Mouse (Mus musculus) MEL (cell line): ENCODE results near the gene Mpv17l. TPM values are rescaled to one million over a fixed set of nuclear protein-coding genes. Genes with fewer than 3 reads are reported as not detected.

Experiments
- DNase-seq: peaks from one replicate; pipeline ENCODE4 v3.0.0; 2011; ENCODE audit warnings: low read depth, low spot score
- H3K27ac ChIP-seq: 2 replicates; pipeline ENCODE4 v1.5.1; 2012; ENCODE audit warnings: low read depth, mild to moderate bottlenecking, control low read depth, low read length, moderate library complexity; ENCODE audit not compliant: control insufficient read depth
- H3K27me3 ChIP-seq, 2 experiments: fragments of 150-350 bp in 1 of 2; sonication (generic) in 1 of 2; 2 replicates each; pipeline ENCODE4 v1.6.1; 2012; ENCODE audit warnings: low read length in 2 of 2, mild to moderate bottlenecking in 2 of 2, improper control_type of control experiment in 1 of 2, moderate library complexity in 1 of 2; ENCODE audit not compliant: insufficient read depth in 2 of 2, control insufficient read depth in 1 of 2
- H3K36me3 ChIP-seq, 2 experiments: 2 replicates each; pipeline ENCODE4 v1.6.1; 2012 to 2014; ENCODE audit warnings: low read length in 2 of 2, improper control_type of control experiment in 1 of 2, inconsistent platforms in 1 of 2, mild to moderate bottlenecking in 1 of 2; ENCODE audit not compliant: insufficient read depth in 2 of 2, control insufficient read depth in 1 of 2
- H3K4me1 ChIP-seq, 2 experiments: fragments of 150-350 bp in 1 of 2; sonication (generic) in 1 of 2; 2 replicates each; pipeline ENCODE4 v1.6.1; 2012; ENCODE audit warnings: low read length in 2 of 2, improper control_type of control experiment in 1 of 2, mild to moderate bottlenecking in 1 of 2; ENCODE audit not compliant: insufficient read depth in 2 of 2, control insufficient read depth in 1 of 2
- H3K4me3 ChIP-seq, 2 experiments: fragments of 150-350 bp in 1 of 2; sonication (generic) in 1 of 2; 2 replicates each; pipeline ENCODE4 v1.5.1; 2012; ENCODE audit warnings: low read depth in 2 of 2, low read length in 2 of 2, mild to moderate bottlenecking in 2 of 2, moderate library complexity in 2 of 2, control low read depth in 1 of 2, improper control_type of control experiment in 1 of 2; ENCODE audit not compliant: control insufficient read depth in 1 of 2, insufficient read depth in 1 of 2
- H3K79me2 ChIP-seq: 2 replicates; pipeline ENCODE4 v1.6.1; 2012; ENCODE audit warnings: mild to moderate bottlenecking, low read length, moderate library complexity; ENCODE audit not compliant: control insufficient read depth, poor library complexity, insufficient read depth
- H3K9ac ChIP-seq: 2 replicates; pipeline ENCODE4 v1.6.1; 2012; ENCODE audit warnings: low read depth, mild to moderate bottlenecking, control low read depth, low read length, moderate library complexity; ENCODE audit not compliant: control insufficient read depth, poor library complexity, severe bottlenecking
- H3K9me3 ChIP-seq: fragments of 150-350 bp; sonication (generic); replicated peaks from 2 replicates; pipeline ENCODE4 v1.6.1; 2012; ENCODE audit warnings: mild to moderate bottlenecking, low read length, improper control_type of control experiment, moderate library complexity; ENCODE audit not compliant: insufficient read depth
- CHD1 ChIP-seq: IDR thresholded peaks from 2 replicates; pipeline ENCODE4 v1.6.1; 2012; ENCODE audit warnings: low read depth, mild to moderate bottlenecking, inconsistent platforms, low read length, improper control_type of control experiment
- CTCF ChIP-seq, 3 experiments: IDR thresholded peaks in 2 of 3; conservative IDR thresholded peaks in 1 of 3; 2 replicates each; pipeline ENCODE4 v1.5.1; 2011 to 2012; ENCODE audit warnings: low read length in 3 of 3, low read depth in 2 of 3, mild to moderate bottlenecking in 2 of 3, improper control_type of control experiment in 1 of 3, inconsistent platforms in 1 of 3, mixed read lengths in 1 of 3, moderate library complexity in 1 of 3; ENCODE audit not compliant: control insufficient read depth in 1 of 3, insufficient read depth in 1 of 3, poor library complexity in 1 of 3, severe bottlenecking in 1 of 3
- E2F4 ChIP-seq: IDR thresholded peaks from 2 replicates; pipeline ENCODE4 v1.6.1; 2011; ENCODE audit warnings: low read depth, low read length, improper control_type of control experiment, borderline replicate concordance
- ELF1 ChIP-seq: IDR thresholded peaks from 2 replicates; pipeline ENCODE4 v1.6.1; 2014; ENCODE audit warnings: low read depth, mild to moderate bottlenecking, inconsistent platforms, low read length, improper control_type of control experiment, moderate library complexity
- GATA1 ChIP-seq: IDR thresholded peaks from 2 replicates; pipeline ENCODE4 v1.6.1; 2011; ENCODE audit warnings: low read depth, low read length, improper control_type of control experiment
- HCFC1 ChIP-seq: IDR thresholded peaks from 2 replicates; pipeline ENCODE4 v1.6.1; 2012; ENCODE audit warnings: low read depth, mild to moderate bottlenecking, inconsistent platforms, low read length, improper control_type of control experiment, moderate library complexity
- MAX ChIP-seq: IDR thresholded peaks from 2 replicates; pipeline ENCODE4 v1.6.1; 2011; ENCODE audit warnings: low read length, improper control_type of control experiment
- MAZ ChIP-seq: IDR thresholded peaks from 2 replicates; pipeline ENCODE4 v1.6.1; 2012; ENCODE audit warnings: low read depth, mild to moderate bottlenecking, inconsistent platforms, low read length, improper control_type of control experiment
- MEF2A ChIP-seq: IDR thresholded peaks from 2 replicates; pipeline ENCODE4 v1.6.1; 2014; ENCODE audit warnings: low read depth, mild to moderate bottlenecking, inconsistent platforms, low read length, improper control_type of control experiment; ENCODE audit not compliant: poor library complexity, insufficient replicate concordance, severe bottlenecking; ENCODE audit errors: extremely low read depth
- MXI1 ChIP-seq: IDR thresholded peaks from 2 replicates; pipeline ENCODE4 v1.6.1; 2011; ENCODE audit warnings: mild to moderate bottlenecking, low read depth, low read length, improper control_type of control experiment
- MYB ChIP-seq: IDR thresholded peaks from 2 replicates; pipeline ENCODE4 v1.6.1; 2011; ENCODE audit warnings: mild to moderate bottlenecking, low read depth, low read length, improper control_type of control experiment
- NRF1 ChIP-seq: IDR thresholded peaks from 2 replicates; pipeline ENCODE4 v1.6.1; 2014; ENCODE audit warnings: low read depth, mild to moderate bottlenecking, inconsistent platforms, low read length, improper control_type of control experiment, moderate library complexity; ENCODE audit not compliant: poor library complexity, insufficient read depth, severe bottlenecking
- POLR2AphosphoS2 ChIP-seq: IDR thresholded peaks from 2 replicates; pipeline ENCODE4 v1.6.1; 2011; ENCODE audit warnings: low read length, improper control_type of control experiment
- RAD21 ChIP-seq: IDR thresholded peaks from 2 replicates; pipeline ENCODE4 v1.6.1; 2011; ENCODE audit warnings: mild to moderate bottlenecking, low read depth, low read length, improper control_type of control experiment
- SIN3A ChIP-seq: IDR thresholded peaks from 2 replicates; pipeline ENCODE4 v1.6.1; 2012; ENCODE audit warnings: low read length, improper control_type of control experiment, inconsistent platforms
- SMC3 ChIP-seq: IDR thresholded peaks from 2 replicates; pipeline ENCODE4 v1.6.1; 2011; ENCODE audit warnings: low read depth, low read length, improper control_type of control experiment
- TAL1 ChIP-seq: IDR thresholded peaks from 2 replicates; pipeline ENCODE4 v1.6.1; 2012; ENCODE audit warnings: mild to moderate bottlenecking, inconsistent platforms, low read length, moderate library complexity, mixed read lengths
- TBP ChIP-seq: IDR thresholded peaks from 2 replicates; pipeline ENCODE4 v1.8.0; 2011; ENCODE audit warnings: low read depth, low read length, improper control_type of control experiment
- UBTF ChIP-seq: IDR thresholded peaks from 2 replicates; pipeline ENCODE4 v1.6.1; 2012; ENCODE audit warnings: low read depth, mild to moderate bottlenecking, inconsistent platforms, low read length, improper control_type of control experiment, moderate library complexity, borderline replicate concordance; ENCODE audit not compliant: insufficient read depth
- USF1 ChIP-seq: IDR thresholded peaks from 2 replicates; pipeline ENCODE4 v1.6.1; 2014; ENCODE audit warnings: low read depth, mild to moderate bottlenecking, inconsistent platforms, low read length, improper control_type of control experiment, moderate library complexity
- USF2 ChIP-seq, 2 experiments: IDR thresholded peaks; 2 replicates each; pipeline ENCODE4 v1.6.1; 2011 to 2012; ENCODE audit warnings: improper control_type of control experiment in 2 of 2, low read length in 2 of 2, borderline replicate concordance in 1 of 2, inconsistent platforms in 1 of 2, low read depth in 1 of 2, mild to moderate bottlenecking in 1 of 2; ENCODE audit not compliant: insufficient read depth in 1 of 2
- ZC3H11A ChIP-seq: IDR thresholded peaks from 2 replicates; pipeline ENCODE4 v1.6.1; 2012; ENCODE audit warnings: low read depth, mild to moderate bottlenecking, inconsistent platforms, low read length, improper control_type of control experiment
- polyA plus RNA-seq, 2 experiments: library from polyadenylated mRNA; stranded (reverse) in 1 of 2; unstranded in 1 of 2; fragments of >175 nt in 1 of 2; fragments of >200 nt in 1 of 2; gene quantifications; 2 replicates each; pipeline versions ENCODE4 v1.2.1 to v1.2.4; 2012; ENCODE audit warnings: low replicate concordance in 2 of 2, low read depth in 1 of 2; ENCODE audit not compliant: insufficient read length in 2 of 2, insufficient read depth in 1 of 2, missing spikeins in 1 of 2
- total RNA-seq: library from RNA; depleted of rRNA; stranded (reverse); fragments of 300-350 nt; gene quantifications from 2 replicates; pipeline ENCODE4 v1.2.3, GENCODE M21; 2012

The Mpv17l gene
- total and polyA plus RNA-seq, 3 experiments: 0.77 to 2.3 TPM; not detected in 1

DNA sequence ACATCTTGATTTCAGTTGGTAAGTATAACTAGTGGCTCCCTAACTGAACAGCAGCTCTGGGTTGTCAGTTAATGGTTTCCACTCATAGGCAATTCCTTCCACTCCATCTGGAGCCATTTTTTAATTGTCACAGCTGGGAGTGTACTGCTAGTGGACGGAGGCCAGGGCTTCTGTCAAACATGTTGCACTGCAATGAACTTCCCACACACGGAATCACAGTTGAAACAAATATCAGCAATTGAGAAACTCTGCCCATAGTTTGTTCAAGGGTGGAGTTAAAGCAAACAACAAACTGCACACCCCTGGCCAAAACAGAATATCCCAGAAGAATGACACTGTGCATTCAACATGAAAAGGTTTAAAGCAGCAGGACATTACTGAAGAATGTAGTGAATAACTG lies 4.0 kb upstream of the Mpv17l start:
- no peaks in the 10 kb centered on the region for H3K9me3 ChIP-seq
- H3K4me3 ChIP-seq: no peak overlapping the region
- peaks cover 14 to 19% of the 10 kb centered on the region in 2 experiments for H3K4me1 ChIP-seq
- H3K27ac ChIP-seq: no peak overlapping the region
- DNase-seq: no peak
- TF ChIP-seq UBTF: no peak
- H3K27me3 ChIP-seq: no peaks in the 10 kb centered on the region
- no peak overlapping the region for H3K9ac ChIP-seq
- peaks cover 35% of the 10 kb centered on the region for H3K79me2 ChIP-seq
- H3K36me3 ChIP-seq: peaks cover 0 to 40% of the 10 kb centered on the region in 2 experiments; a peak in 2 of 4 replicates

DNA sequence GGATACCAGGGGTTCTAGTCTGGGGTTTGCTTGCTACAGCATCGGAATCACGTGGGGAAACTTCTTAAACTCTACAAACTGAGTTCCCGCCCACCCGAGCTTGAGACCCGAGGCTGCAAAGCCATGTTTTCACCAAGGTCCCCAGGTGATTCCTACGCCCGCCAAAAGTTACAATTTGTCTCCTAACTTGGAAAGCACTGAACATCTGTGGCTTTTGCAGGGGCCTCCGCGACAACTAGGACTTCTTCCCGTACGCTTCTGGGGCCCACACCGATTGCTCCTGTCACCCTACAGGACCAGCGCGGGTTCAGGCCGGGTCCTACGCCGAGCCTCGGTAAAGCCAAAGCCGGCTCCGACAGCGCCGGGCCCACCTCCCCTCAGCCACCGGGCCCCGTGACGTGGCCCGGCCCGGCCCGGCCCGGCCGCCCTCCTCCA lies 547 bp upstream of the Mpv17l start:
- H3K4me3 ChIP-seq: peak overlapping the region; percentile 74 to 86
- TF ChIP-seq USF2 (IDR thresholded peaks at IDR 0.05; ENCODE audit: borderline replicate concordance in 1 of 2, insufficient read depth in 1 of 2, low read depth in 1 of 2, low read length in 2 of 2): no peak
- peak; percentile 83 for TF ChIP-seq MXI1
- TF ChIP-seq MAX: peak; percentile 27; the same call in 1 of the 2 replicates
- no peak; the same call in 1 of the 2 replicates for TF ChIP-seq SIN3A
- peak; percentile 70 for TF ChIP-seq USF1
- TF ChIP-seq MAZ: no peak
- TF ChIP-seq, all 39 proteins: peak for 3
- peak; percentile 75 for DNase-seq
- H3K79me2 ChIP-seq: peaks cover 26% of the 10 kb centered on the region
- H3K9ac ChIP-seq: peak overlapping the region; percentile 77
- peaks cover 11 to 16% of the 10 kb centered on the region in 2 experiments for H3K4me1 ChIP-seq
- H3K27ac ChIP-seq: peak overlapping the region; percentile 43
- peaks cover 0 to 31% of the 10 kb centered on the region in 2 experiments; a peak in 2 of 4 replicates for H3K36me3 ChIP-seq
- H3K9me3 ChIP-seq: no peaks in the 10 kb centered on the region
- H3K27me3 ChIP-seq: no peaks in the 10 kb centered on the region

DNA sequence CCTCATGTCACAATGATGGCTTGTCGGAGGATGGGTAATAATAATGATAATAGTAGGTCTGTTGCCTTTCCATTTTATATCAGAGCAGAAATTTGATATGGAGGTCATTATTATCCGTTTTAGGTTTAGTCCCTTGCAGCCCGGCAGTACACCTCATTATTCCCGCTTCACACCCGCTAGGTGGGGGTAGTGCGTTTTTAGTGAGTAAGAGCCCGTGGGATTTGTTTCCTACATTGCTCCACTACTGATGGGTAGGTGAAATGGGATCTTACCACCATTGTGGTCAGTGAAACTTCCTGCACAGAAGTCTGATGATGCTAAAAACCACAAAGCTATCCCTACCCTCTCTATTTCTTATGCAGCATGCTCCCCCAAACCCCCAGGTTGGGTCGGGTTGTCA lies 527 bp downstream of the Mpv17l start:
- DNase-seq: peak; percentile 87
- Histone ChIP-seq H3K36me3 (peaks cover 0 to 25% of the 10 kb centered on the region in 2 experiments; a peak in 2 of 4 replicates), H3K4me3 (peak overlapping the region; percentile 74 to 86), H3K9ac (peak overlapping the region; percentile 76), H3K79me2 (peaks cover 22% of the 10 kb centered on the region), H3K4me1 (peaks cover 13 to 15% of the 10 kb centered on the region in 2 experiments), H3K27me3 (no peaks in the 10 kb centered on the region), H3K27ac (peak overlapping the region; percentile 83), H3K9me3 (no peaks in the 10 kb centered on the region)
- TF ChIP-seq NRF1 (no peak), HCFC1 (no peak), E2F4 (no peak), ZC3H11A (peak; percentile 49), CTCF (IDR thresholded peaks at IDR 0.05 in 2 of 3, conservative IDR thresholded peaks at IDR 0.05 in 1 of 3; ENCODE audit: control insufficient read depth in 1 of 3, insufficient read depth in 1 of 3, low read depth in 2 of 3, low read length in 3 of 3, poor library complexity in 1 of 3, severe bottlenecking in 1 of 3) (peak; percentile 26 to 62 (median 51); a peak in 5 of 6 replicates), ELF1 (no peak), SMC3 (peak; percentile 53), TAL1 (no peak), MAX (peak; percentile 22; the same call in 1 of the 2 replicates), MEF2A (no peak), TBP (no peak), POLR2AphosphoS2 (no peak), GATA1 (no peak), MYB (no peak), CHD1 (no peak), RAD21 (peak; percentile 69)
